Mouse (Mus musculus) ZHBTc4 (cell line): ENCODE data around the gene Cela2a.
A peak's percentile ranks its signal among the peaks of the same experiment; 100 is the strongest.

Source experiments
- DNase-seq: peaks from one replicate; pipeline ENCODE4 v3.0.0-alpha.2; 2011; ENCODE audit warnings: low read depth, low spot score

The Cela2a gene

GRCm38 (mm10) chr4:141804105-141804504 is 21.9 kb downstream of the Cela2a start:
- no peak for DNase-seq

- no peak for DNase-seq
These were observed 28.4 kb downstream of the Cela2a start for GRCm38 (mm10) chr4:141797545-141797944.

- no peak for DNase-seq
These were observed 29.0 kb downstream of the Cela2a start for GRCm38 (mm10) chr4:141796954-141797353.

GRCm38 (mm10) chr4:141796356-141796755 is 29.6 kb downstream of the Cela2a start:
- no peak for DNase-seq

- no peak for DNase-seq
These were observed 31.8 kb downstream of the Cela2a start for GRCm38 (mm10) chr4:141794152-141794535.

GRCm38 (mm10) chr4:141793282-141794151 is 32.4 kb downstream of the Cela2a start, which contains the start of gene Casp9:
Gene Casp9 (plus strand): TSS chr4:141793612.
- peak; percentile 99 for DNase-seq

- DNase-seq = no peak
These were observed 33.2 kb downstream of the Cela2a start for GRCm38 (mm10) chr4:141792554-141793281.

- DNase-seq = no peak
These were observed 34.0 kb downstream of the Cela2a start for GRCm38 (mm10) chr4:141791951-141792350.

- DNase-seq = no peak
These were observed 34.5 kb downstream of the Cela2a start for GRCm38 (mm10) chr4:141791486-141791885.

GRCm38 (mm10) chr4:141790524-141790990 is 35.4 kb downstream of the Cela2a start, which contains the start of gene Dnajc16:
Gene Dnajc16 (minus strand): TSS chr4:141790931.
- DNase-seq = peak; percentile 100

GRCm38 (mm10) chr4:141789564-141790218 is 36.3 kb downstream of the Cela2a start:
- no peak for DNase-seq

- no peak for DNase-seq
These were observed 38.5 kb downstream of the Cela2a start for GRCm38 (mm10) chr4:141787462-141787861.

GRCm38 (mm10) chr4:141787046-141787445 is 38.9 kb downstream of the Cela2a start:
- no peak for DNase-seq

GRCm38 (mm10) chr4:141786141-141786540 is 39.8 kb downstream of the Cela2a start:
- no peak for DNase-seq

GRCm38 (mm10) chr4:141784835-141785234 is 41.1 kb downstream of the Cela2a start:
- no peak for DNase-seq

- no peak for DNase-seq
These were observed 44.6 kb downstream of the Cela2a start for GRCm38 (mm10) chr4:141781201-141781985.

GRCm38 (mm10) chr4:141779828-141780227 is 46.1 kb downstream of the Cela2a start:
- no peak for DNase-seq

GRCm38 (mm10) chr4:141773019-141773418 is 52.9 kb downstream of the Cela2a start:
- DNase-seq = peak; percentile 50

- no peak for DNase-seq
These were observed 54.1 kb downstream of the Cela2a start for GRCm38 (mm10) chr4:141771823-141772222.

GRCm38 (mm10) chr4:141769501-141770160 is 56.3 kb downstream of the Cela2a start:
- no peak for DNase-seq
